Mouse (Mus musculus): ENCODE results near the gene Gnai3. TPM values are rescaled to one million over a fixed set of nuclear protein-coding genes. Genes with fewer than 3 reads are reported as not detected.

Gnai3 gene
- polyA plus RNA-seq, 1 experiment from 2014 or later: 196 TPM

DNA sequence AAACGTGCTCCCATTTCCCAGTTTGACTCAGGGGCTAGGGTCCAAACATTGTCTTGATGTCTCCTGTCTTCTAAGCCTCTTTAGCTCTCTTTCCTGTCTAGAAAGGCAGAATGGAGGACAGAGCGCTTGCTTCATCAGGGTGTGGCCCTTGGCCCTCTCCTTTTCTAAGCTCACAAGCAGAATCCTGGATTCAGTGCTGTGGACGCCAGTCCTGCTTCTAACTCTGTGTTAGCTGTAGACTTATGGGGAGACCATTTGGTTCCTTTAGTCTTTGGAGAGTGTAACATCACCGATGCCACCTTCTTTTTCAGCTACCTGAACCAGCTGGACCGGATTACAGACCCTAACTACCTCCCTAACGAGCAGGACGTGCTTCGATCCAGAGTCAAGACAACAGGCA is 48.3 kb downstream of the Gnai3 start:
- Histone ChIP-seq H3K27me3 (ENCODE audit: insufficient read depth, low read length) (no peaks in the 10 kb centered on the region), H3K9me3 (ENCODE audit: low read length) (no peaks in the 10 kb centered on the region), H3K4me1 (ENCODE audit: insufficient read depth, low read length) (peaks cover 4% of the 10 kb centered on the region; the same call in 1 of the 2 replicates), H3K4me3 (ENCODE audit: low read length) (no peak overlapping the region), H3K4me2 (replicated peaks; ENCODE audit: low read depth, low read length) (no peak overlapping the region), H3K9ac (replicated peaks; ENCODE audit: low read length) (no peak overlapping the region), H3K36me3 (ENCODE audit: insufficient read depth, low read length) (no peaks in the 10 kb centered on the region), H3K27ac (ENCODE audit: low read length) (no peak overlapping the region)
- ATAC-seq (ENCODE audit: low FRiP score, low TSS enrichment): no peak
- WGBS: 70% methylated on average over 8 of the region's 8 CpGs

DNA sequence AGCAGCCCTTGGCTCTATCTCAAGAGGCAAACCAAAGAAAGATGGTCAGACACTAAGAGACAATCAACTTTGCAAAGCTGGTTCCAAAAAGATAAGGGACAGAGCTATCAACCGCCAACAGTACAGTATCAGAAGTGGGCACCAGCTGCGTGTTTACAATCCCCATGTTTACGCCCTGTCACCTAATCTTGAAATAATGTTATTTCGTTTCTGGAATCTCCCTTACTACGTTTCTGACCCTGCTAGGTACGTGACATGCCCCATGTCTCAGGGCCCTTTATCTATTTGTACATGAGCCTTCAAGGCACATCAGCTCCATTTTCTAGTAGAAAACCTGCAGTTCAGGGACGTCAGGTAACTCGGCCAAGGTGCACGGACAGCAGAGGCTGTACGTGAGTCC is 49.2 kb downstream of the Gnai3 start:
- H3K36me3 ChIP-seq (ENCODE audit: insufficient read depth, low read length): no peaks in the 10 kb centered on the region
- H3K9ac ChIP-seq (replicated peaks; ENCODE audit: low read length): no peak overlapping the region
- 79% methylated on average over 10 of the region's 10 CpGs for WGBS
- no peak overlapping the region for H3K4me2 ChIP-seq (replicated peaks; ENCODE audit: low read depth, low read length)
- no peak overlapping the region for H3K27ac ChIP-seq (ENCODE audit: low read length)
- no peaks in the 10 kb centered on the region for H3K27me3 ChIP-seq (ENCODE audit: insufficient read depth, low read length)
- no peak overlapping the region for H3K4me3 ChIP-seq (ENCODE audit: low read length)
- H3K4me1 ChIP-seq (ENCODE audit: insufficient read depth, low read length): peaks cover 4% of the 10 kb centered on the region; the same call in 1 of the 2 replicates
- H3K9me3 ChIP-seq (ENCODE audit: low read length): no peaks in the 10 kb centered on the region
- ATAC-seq (ENCODE audit: low FRiP score, low TSS enrichment): no peak

DNA sequence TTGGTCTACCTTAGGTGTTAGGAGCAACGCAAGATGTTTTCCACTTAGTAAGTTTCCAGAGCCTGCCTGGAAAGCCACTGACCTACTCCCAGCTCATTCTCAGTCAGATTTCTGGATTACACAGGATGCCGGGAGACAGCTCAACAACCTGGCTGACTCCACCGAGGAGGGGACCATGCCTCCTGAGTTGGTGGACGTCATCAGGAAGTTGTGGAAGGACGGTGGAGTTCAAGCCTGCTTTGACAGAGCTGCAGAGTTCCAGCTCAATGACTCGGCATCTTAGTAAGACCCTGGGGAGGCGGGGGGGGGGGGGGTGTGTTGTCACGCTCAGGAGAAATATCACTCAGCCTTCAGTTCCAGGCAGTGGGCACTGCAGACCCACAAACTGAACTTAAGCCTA is 49.7 kb downstream of the Gnai3 start:
- Histone ChIP-seq H3K4me3 (ENCODE audit: low read length) (no peak overlapping the region), H3K27ac (ENCODE audit: low read length) (no peak overlapping the region), H3K27me3 (ENCODE audit: insufficient read depth, low read length) (no peaks in the 10 kb centered on the region), H3K4me2 (replicated peaks; ENCODE audit: low read depth, low read length) (no peak overlapping the region), H3K9ac (replicated peaks; ENCODE audit: low read length) (no peak overlapping the region), H3K36me3 (ENCODE audit: insufficient read depth, low read length) (no peaks in the 10 kb centered on the region), H3K4me1 (ENCODE audit: insufficient read depth, low read length) (peaks cover 4% of the 10 kb centered on the region; the same call in 1 of the 2 replicates), H3K9me3 (ENCODE audit: low read length) (no peaks in the 10 kb centered on the region)
- WGBS: 41% methylated on average over 8 of the region's 8 CpGs
- ATAC-seq (ENCODE audit: low FRiP score, low TSS enrichment): no peak

DNA sequence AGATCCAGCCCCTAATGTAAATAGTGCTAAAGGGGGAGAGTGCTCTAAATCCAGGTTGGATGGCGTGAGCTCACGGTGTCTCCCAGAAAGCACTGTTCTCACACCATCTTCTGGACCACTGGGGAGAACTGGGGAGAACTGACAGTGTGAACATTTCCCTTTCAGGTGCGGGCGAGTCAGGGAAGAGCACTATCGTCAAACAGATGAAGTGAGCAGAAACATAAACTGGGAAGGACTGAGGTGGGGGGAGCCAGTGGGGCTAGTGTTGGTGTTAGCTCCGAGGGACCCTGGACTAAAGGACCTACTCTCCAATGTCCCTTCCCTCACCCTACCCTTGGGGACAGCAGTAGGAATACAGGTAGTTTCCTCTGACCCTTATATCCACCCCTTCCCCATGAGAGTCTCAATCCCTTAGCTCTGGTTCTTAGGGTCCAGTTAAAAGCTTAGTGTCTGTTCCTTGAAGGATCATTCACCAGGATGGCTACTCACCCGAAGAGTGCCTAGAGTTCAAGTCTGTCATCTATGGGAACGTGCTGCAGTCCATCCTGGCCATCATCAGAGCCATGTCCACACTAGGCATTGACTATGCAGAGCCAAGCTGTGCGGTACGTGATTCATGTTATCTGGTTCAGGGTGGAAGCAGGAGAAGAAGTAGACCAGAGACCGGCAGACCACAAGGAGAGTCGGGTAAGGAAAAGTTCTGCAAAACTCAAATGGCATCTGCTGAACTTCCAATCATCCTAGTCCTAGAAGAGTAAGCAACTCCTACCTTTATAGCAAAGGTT is 50.8 kb downstream of the Gnai3 start:
- Histone ChIP-seq H3K27ac (ENCODE audit: low read length) (no peak overlapping the region), H3K36me3 (ENCODE audit: insufficient read depth, low read length) (no peaks in the 10 kb centered on the region), H3K27me3 (ENCODE audit: insufficient read depth, low read length) (no peaks in the 10 kb centered on the region), H3K9ac (replicated peaks; ENCODE audit: low read length) (no peak overlapping the region), H3K4me3 (ENCODE audit: low read length) (no peak overlapping the region), H3K4me2 (replicated peaks; ENCODE audit: low read depth, low read length) (no peak overlapping the region), H3K4me1 (ENCODE audit: insufficient read depth, low read length) (peaks cover 4% of the 10 kb centered on the region; the same call in 1 of the 2 replicates), H3K9me3 (ENCODE audit: low read length) (no peaks in the 10 kb centered on the region)
- WGBS: 91% methylated on average over 12 of the region's 12 CpGs
- ATAC-seq (ENCODE audit: low FRiP score, low TSS enrichment): no peak

DNA sequence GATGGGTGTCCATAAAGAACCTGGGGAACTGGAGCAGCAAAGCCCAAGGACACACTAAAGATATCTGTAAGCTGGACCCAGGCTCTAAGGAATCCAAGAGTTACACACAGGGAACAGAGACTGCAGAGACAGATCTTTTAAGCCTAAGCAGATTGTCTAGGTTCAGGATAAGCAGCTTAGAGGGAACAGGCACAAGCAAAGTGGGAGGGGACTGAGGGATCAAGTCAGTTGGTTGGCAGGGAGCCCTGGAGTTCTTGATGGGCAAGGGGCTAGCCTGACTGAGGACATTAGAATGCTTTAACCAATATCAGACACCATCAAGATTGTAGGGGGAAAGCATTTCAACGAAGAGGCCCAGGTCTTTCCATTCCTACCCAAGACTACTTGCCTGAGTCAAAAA is 51.8 kb downstream of the Gnai3 start:
- H3K9ac ChIP-seq (replicated peaks; ENCODE audit: low read length): no peak overlapping the region
- no peak overlapping the region for H3K4me2 ChIP-seq (replicated peaks; ENCODE audit: low read depth, low read length)
- H3K4me1 ChIP-seq (ENCODE audit: insufficient read depth, low read length): peaks cover 6% of the 10 kb centered on the region; the same call in 1 of the 2 replicates
- H3K4me3 ChIP-seq (ENCODE audit: low read length): no peak overlapping the region
- H3K27me3 ChIP-seq (ENCODE audit: insufficient read depth, low read length): no peaks in the 10 kb centered on the region
- H3K27ac ChIP-seq (ENCODE audit: low read length): no peak overlapping the region
- no peak for ATAC-seq (ENCODE audit: low FRiP score, low TSS enrichment)
- H3K36me3 ChIP-seq (ENCODE audit: insufficient read depth, low read length): no peaks in the 10 kb centered on the region
- H3K9me3 ChIP-seq (ENCODE audit: low read length): no peaks in the 10 kb centered on the region
- 83% methylated on average over 1 of the region's 1 CpGs for WGBS

GRCm38 (mm10) chr3:108093306-108093705 is 52.6 kb downstream of the Gnai3 start:
- no peaks in the 10 kb centered on the region for H3K36me3 ChIP-seq (ENCODE audit: insufficient read depth, low read length)
- no peak for ATAC-seq (ENCODE audit: low FRiP score, low TSS enrichment)
- H3K4me2 ChIP-seq (replicated peaks; ENCODE audit: low read depth, low read length): no peak overlapping the region
- 65% methylated on average over 6 of the region's 6 CpGs for WGBS
- no peaks in the 10 kb centered on the region for H3K27me3 ChIP-seq (ENCODE audit: insufficient read depth, low read length)
- H3K27ac ChIP-seq (ENCODE audit: low read length): no peak overlapping the region
- peaks cover 12% of the 10 kb centered on the region; the same call in 1 of the 2 replicates for H3K4me1 ChIP-seq (ENCODE audit: insufficient read depth, low read length)
- H3K9me3 ChIP-seq (ENCODE audit: low read length): no peaks in the 10 kb centered on the region
- H3K4me3 ChIP-seq (ENCODE audit: low read length): no peak overlapping the region
- no peak overlapping the region for H3K9ac ChIP-seq (replicated peaks; ENCODE audit: low read length)

GRCm38 (mm10) chr3:108092536-108093115 is 53.3 kb downstream of the Gnai3 start, which contains the start of gene Gnat2:
Gnat2 (plus strand) TSS chr3:108092789.
- Histone ChIP-seq H3K4me2 (replicated peaks; ENCODE audit: low read depth, low read length) (no peak within 1 kb of the TSS), H3K9me3 (ENCODE audit: low read length) (no peaks in the 10 kb centered on the region), H3K4me1 (ENCODE audit: insufficient read depth, low read length) (peaks cover 12% of the 10 kb centered on the region; the same call in 1 of the 2 replicates), H3K9ac (replicated peaks; ENCODE audit: low read length) (no peak within 1 kb of the TSS), H3K36me3 (ENCODE audit: insufficient read depth, low read length) (no peaks in the 10 kb centered on the region), H3K4me3 (ENCODE audit: low read length) (no peak within 1 kb of the TSS), H3K27me3 (ENCODE audit: insufficient read depth, low read length) (no peaks in the 10 kb centered on the region), H3K27ac (ENCODE audit: low read length) (no peak within 1 kb of the TSS)
- WGBS: 76% methylated on average over 15 of the region's 15 CpGs
- no peak for ATAC-seq (ENCODE audit: low FRiP score, low TSS enrichment)

DNA sequence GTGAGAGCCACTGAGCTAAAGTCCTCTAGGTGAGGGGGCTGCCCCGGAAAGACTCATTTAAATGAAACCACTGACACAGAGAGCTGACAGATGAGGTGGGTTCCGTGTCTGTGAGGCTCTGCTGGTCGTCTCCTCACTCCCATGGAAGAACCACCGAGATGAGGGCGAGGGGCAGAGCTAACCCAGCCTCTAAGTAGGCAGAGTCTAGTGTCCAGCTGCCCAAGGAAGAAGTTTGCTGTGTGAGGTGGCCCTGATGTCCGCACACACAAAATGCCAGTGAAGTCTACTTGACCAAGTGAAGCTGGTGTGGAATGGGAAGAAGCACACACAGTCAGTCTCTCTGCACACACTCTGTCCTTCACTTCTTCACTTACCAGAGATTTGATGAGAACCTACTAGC is 53.9 kb downstream of the Gnai3 start:
- no peak overlapping the region for H3K4me3 ChIP-seq (ENCODE audit: low read length)
- H3K27ac ChIP-seq (ENCODE audit: low read length): no peak overlapping the region
- WGBS: 75% methylated on average over 6 of the region's 6 CpGs
- peaks cover 12% of the 10 kb centered on the region; the same call in 1 of the 2 replicates for H3K4me1 ChIP-seq (ENCODE audit: insufficient read depth, low read length)
- H3K36me3 ChIP-seq (ENCODE audit: insufficient read depth, low read length): no peaks in the 10 kb centered on the region
- no peak overlapping the region for H3K9ac ChIP-seq (replicated peaks; ENCODE audit: low read length)
- no peaks in the 10 kb centered on the region for H3K9me3 ChIP-seq (ENCODE audit: low read length)
- no peak for ATAC-seq (ENCODE audit: low FRiP score, low TSS enrichment)
- H3K27me3 ChIP-seq (ENCODE audit: insufficient read depth, low read length): no peaks in the 10 kb centered on the region
- no peak overlapping the region for H3K4me2 ChIP-seq (replicated peaks; ENCODE audit: low read depth, low read length)

DNA sequence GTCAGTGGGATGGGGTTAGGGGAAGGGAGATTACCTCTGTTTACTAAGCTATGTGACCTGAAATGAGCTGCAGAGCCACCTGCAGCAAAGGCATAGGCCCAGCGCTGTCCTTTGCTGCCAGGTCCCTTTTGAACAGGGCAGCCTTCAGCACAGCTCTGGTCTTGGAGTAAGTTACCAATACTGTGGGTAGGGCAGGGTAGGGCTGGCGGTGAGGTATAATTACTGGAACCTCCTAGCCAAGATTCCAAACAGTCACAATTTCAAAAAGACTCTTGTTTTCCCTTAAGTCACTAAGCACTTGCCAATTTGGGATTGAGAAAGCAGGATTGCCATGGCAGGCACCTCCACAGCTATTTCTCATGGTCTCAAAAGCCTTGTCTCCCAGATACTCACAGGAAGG is 55.4 kb downstream of the Gnai3 start:
- no peak for ATAC-seq (ENCODE audit: low FRiP score, low TSS enrichment)
- Histone ChIP-seq H3K27ac (ENCODE audit: low read length) (no peak overlapping the region), H3K4me3 (ENCODE audit: low read length) (no peak overlapping the region), H3K27me3 (ENCODE audit: insufficient read depth, low read length) (no peaks in the 10 kb centered on the region), H3K36me3 (ENCODE audit: insufficient read depth, low read length) (no peaks in the 10 kb centered on the region), H3K4me2 (replicated peaks; ENCODE audit: low read depth, low read length) (no peak overlapping the region), H3K4me1 (ENCODE audit: insufficient read depth, low read length) (peaks cover 11% of the 10 kb centered on the region; the same call in 1 of the 2 replicates), H3K9me3 (ENCODE audit: low read length) (no peaks in the 10 kb centered on the region), H3K9ac (replicated peaks; ENCODE audit: low read length) (no peak overlapping the region)
- WGBS: 74% methylated on average over 2 of the region's 2 CpGs

GRCm38 (mm10) chr3:108089916-108090315 is 56.0 kb downstream of the Gnai3 start:
- no peaks in the 10 kb centered on the region for H3K27me3 ChIP-seq (ENCODE audit: insufficient read depth, low read length)
- H3K36me3 ChIP-seq (ENCODE audit: insufficient read depth, low read length): no peaks in the 10 kb centered on the region
- H3K9ac ChIP-seq (replicated peaks; ENCODE audit: low read length): no peak overlapping the region
- no peak overlapping the region for H3K4me2 ChIP-seq (replicated peaks; ENCODE audit: low read depth, low read length)
- H3K4me1 ChIP-seq (ENCODE audit: insufficient read depth, low read length): peaks cover 11% of the 10 kb centered on the region
- H3K9me3 ChIP-seq (ENCODE audit: low read length): no peaks in the 10 kb centered on the region
- WGBS: 27% methylated on average over 2 of the region's 2 CpGs
- ATAC-seq (ENCODE audit: low FRiP score, low TSS enrichment): no peak
- no peak overlapping the region for H3K27ac ChIP-seq (ENCODE audit: low read length)
- H3K4me3 ChIP-seq (ENCODE audit: low read length): no peak overlapping the region
